Mouse (Mus musculus) midbrain, embryonic 12.5 days (tissue): Measurements from ENCODE around the gene Duxf3. TPM values are rescaled to one million over a fixed set of nuclear protein-coding genes. Genes with fewer than 3 reads are reported as not detected.
"Not testable (repeated sequence)": the region's sequence is repeated elsewhere in the genome, so short reads cannot be mapped to it uniquely, and the experiment has no call there.

ENCODE experiments used
- ATAC-seq: fragments of 200-750 bp; cut with Nextera tagmentation; 2 replicates; pipeline ENCODE4 v1.8.0; 2017; ENCODE audit warnings: low read depth, moderate TSS enrichment, moderate library complexity; ENCODE audit not compliant: low FRiP score
- H3K27ac ChIP-seq: fragments of 300-500 bp; sonication (generic); replicated peaks from 2 replicates; pipeline ENCODE4 v1.5.1; 2016; ENCODE audit warnings: mild to moderate bottlenecking
- H3K27me3 ChIP-seq: fragments of 300-500 bp; sonication (generic); 2 replicates; pipeline ENCODE4 v1.6.1; 2016; ENCODE audit warnings: mild to moderate bottlenecking
- H3K36me3 ChIP-seq: fragments of 300-500 bp; sonication (generic); 2 replicates; pipeline ENCODE4 v1.6.1; 2016
- H3K4me1 ChIP-seq: fragments of 300-500 bp; sonication (generic); 2 replicates; pipeline ENCODE4 v1.6.1; 2016
- H3K4me2 ChIP-seq: fragments of 300-500 bp; sonication (generic); replicated peaks from 2 replicates; pipeline ENCODE4 v1.6.1; 2016; ENCODE audit warnings: mild to moderate bottlenecking, moderate library complexity
- H3K4me3 ChIP-seq: fragments of 300-500 bp; sonication (generic); 2 replicates; pipeline ENCODE4 v1.5.1; 2016; ENCODE audit warnings: mild to moderate bottlenecking
- H3K9ac ChIP-seq: fragments of 300-500 bp; sonication (generic); replicated peaks from 2 replicates; pipeline ENCODE4 v1.6.1; 2016; ENCODE audit warnings: mild to moderate bottlenecking, moderate library complexity
- H3K9me3 ChIP-seq: fragments of 300-500 bp; sonication (generic); 2 replicates; pipeline ENCODE4 v1.6.1; 2016; ENCODE audit warnings: mild to moderate bottlenecking
- WGBS: fragments of 180-500 bp; shearing (Covaris S2); methylation state at CpG from one replicate; pipeline ENCODE4 v1.1.7; 2016; 5-methylcytosine and 5-hydroxymethylcytosine counted together
- polyA plus RNA-seq: library from polyadenylated mRNA; unstranded; fragments of >200 nt; fragmentation: Nextera tagmentation; extraction: Ambion mirVana; gene quantifications from 2 replicates; pipeline ENCODE4 v1.2.1, GENCODE M21; 2016

Gene Duxf3
- not detected in 2 replicates for polyA plus RNA-seq

DNA sequence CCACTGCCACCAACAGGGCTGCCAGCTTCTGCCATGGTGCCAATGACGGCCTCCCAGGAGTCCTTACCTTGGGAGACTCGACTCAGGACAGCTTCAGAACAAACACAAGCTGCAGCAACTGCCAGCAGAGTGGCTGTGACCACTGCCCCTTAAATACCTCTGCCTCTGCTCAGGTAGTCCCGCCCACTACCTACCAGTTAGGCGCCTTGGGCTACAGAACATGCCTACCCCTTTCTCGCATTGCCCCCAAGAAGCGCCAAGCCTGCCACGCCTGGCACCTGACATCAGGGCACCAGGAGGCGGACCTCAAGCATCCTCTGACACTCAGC is at the start of gene Duxf3:
Duxf3 (minus strand) TSS at position 35 of the 329 bp plus-strand sequence.
- peaks cover 20% of the 10 kb centered on the region for H3K9me3 ChIP-seq
- not testable (repeated sequence) for H3K4me1 ChIP-seq, H3K27ac ChIP-seq, H3K4me3 ChIP-seq, H3K27me3 ChIP-seq, H3K9ac ChIP-seq, H3K4me2 ChIP-seq, H3K36me3 ChIP-seq
- WGBS, result 80% methylated on average over 6 of the region's 8 CpGs
- ATAC-seq, result peak; percentile 50

DNA sequence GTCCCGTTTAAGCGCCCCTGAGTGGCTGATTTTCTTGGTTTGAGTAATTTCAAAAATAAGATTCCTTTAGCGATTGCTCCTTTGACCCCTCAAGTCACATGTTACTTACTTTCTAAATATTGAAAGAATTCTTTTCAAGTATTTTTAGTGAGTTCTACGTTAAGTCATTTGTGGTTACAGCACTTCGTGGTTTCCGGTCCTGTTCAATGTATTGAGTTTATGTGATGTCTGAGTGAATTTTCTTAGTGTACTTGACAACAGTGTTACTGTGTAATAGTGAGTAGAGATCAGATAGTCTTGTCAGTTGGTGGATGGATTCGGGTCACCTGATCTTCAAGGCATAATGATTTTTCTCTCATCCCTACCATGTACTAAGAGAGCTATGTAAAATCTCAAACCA is 49.8 kb upstream of the Duxf3 start:
- 92% methylated on average over 7 of the region's 7 CpGs for WGBS
- H3K9ac ChIP-seq, result no peak overlapping the region
- no peak for ATAC-seq
- no peaks in the 10 kb centered on the region for H3K9me3 ChIP-seq
- no peaks in the 10 kb centered on the region for H3K27me3 ChIP-seq
- H3K4me2 ChIP-seq, result no peak overlapping the region
- H3K4me3 ChIP-seq, result no peak overlapping the region
- no peak overlapping the region for H3K27ac ChIP-seq
- H3K36me3 ChIP-seq, result peaks cover 54% of the 10 kb centered on the region
- no peaks in the 10 kb centered on the region for H3K4me1 ChIP-seq

DNA sequence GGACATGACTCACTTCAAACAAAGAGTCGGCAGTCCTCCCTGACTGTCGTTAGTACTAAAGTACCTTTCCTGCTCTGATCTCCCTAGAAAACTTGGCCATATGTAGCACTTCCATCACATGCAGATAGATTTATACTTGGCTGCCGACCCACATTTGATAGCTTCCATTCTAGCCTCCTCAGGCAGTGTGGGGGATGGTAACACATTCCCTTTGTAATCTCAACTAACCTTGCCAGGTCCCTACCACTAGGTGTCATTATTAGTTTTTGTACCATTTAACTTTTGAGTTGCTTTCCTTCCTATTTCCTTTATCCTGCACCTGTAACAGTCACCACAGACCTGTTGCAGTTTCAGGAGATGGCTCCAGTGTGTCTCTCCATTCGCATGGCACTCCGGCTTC is 26.0 kb upstream of the Duxf3 start:
- Histone ChIP-seq H3K9ac (no peak overlapping the region), H3K27ac (no peak overlapping the region), H3K4me2 (no peak overlapping the region), H3K4me3 (no peak overlapping the region), H3K36me3 (peaks cover 19% of the 10 kb centered on the region), H3K4me1 (peaks cover 14% of the 10 kb centered on the region), H3K9me3 (no peaks in the 10 kb centered on the region), H3K27me3 (no peaks in the 10 kb centered on the region)
- WGBS, result 82% methylated on average over 5 of the region's 5 CpGs
- no peak for ATAC-seq

DNA sequence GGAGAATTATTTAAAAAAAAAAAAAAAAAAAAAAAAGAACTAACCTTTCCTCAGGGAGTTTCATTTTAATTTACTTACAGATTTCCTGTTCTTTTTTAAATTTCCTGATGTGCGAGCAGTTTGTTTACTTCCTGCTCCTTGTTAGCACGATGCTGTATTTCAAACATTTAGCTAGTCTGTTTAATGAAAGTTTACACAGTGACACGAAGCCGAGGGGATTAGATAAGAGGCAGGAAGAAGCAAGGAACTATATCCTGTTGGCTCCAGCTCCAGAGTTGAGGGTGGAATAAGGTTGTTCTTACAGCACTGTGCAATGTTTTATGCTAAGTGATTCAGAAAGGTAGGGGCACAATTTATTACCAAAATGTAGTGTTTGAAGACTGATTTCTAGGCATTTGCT is 23.5 kb upstream of the Duxf3 start:
- H3K27me3 ChIP-seq, result no peaks in the 10 kb centered on the region

DNA sequence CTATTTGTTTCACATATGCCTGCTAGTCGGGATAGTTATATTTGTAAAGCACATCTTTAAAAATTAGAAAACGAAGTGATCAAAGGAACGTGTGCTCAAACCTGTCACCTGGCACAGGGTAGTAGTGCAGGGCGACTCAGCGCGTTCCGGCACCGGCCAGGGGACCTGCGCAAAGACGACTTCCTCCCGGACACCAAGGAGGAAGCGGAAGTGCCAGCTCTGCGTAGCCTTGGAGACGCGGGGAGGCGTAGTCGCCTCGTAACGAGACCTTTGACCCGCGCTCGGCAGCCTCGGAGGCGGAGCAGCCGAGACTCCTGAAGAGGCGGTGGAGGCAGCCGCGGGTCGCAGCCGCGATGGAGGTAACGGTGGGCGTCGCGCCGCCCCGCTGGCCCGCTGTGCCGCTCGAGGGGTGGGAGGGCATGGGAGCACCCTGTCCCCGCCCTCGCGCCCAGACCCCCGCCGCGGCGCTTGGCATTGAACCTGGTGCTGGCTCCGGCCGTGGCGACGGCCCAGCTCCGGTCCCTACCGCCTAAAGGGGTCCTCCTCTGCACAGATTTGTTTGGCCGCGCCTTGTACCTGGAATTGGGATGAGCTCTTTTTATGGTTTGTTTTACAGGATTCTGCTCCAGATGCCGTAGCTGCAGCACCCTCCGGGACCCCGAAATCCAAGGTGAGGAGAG is 22.9 kb upstream of the Duxf3 start, which contains the start of gene Gcc2:
Gcc2 (plus strand) TSS at position 285 of the 680 bp plus-strand sequence.
- no peaks in the 10 kb centered on the region for H3K9me3 ChIP-seq
- H3K4me3 ChIP-seq, result peak within 1 kb of the TSS; percentile 82
- peaks cover 14% of the 10 kb centered on the region for H3K4me1 ChIP-seq
- WGBS, result under 1% methylated on average over 49 of the region's 58 CpGs
- peak within 1 kb of the TSS; percentile 57 for H3K4me2 ChIP-seq
- peaks cover 9% of the 10 kb centered on the region for H3K36me3 ChIP-seq
- H3K9ac ChIP-seq, result peak within 1 kb of the TSS; percentile 78
- no peaks in the 10 kb centered on the region for H3K27me3 ChIP-seq
- peak within 1 kb of the TSS; percentile 67 for H3K27ac ChIP-seq
- ATAC-seq, result peak; percentile 99

More for the DNA sequence above, 23.5 kb upstream of the Duxf3 start:
- no peak for ATAC-seq
- Histone ChIP-seq H3K27ac (no peak overlapping the region), H3K4me1 (peaks cover 14% of the 10 kb centered on the region), H3K36me3 (peaks cover 9% of the 10 kb centered on the region), H3K4me2 (peak overlapping the region; percentile 57), H3K9ac (peak overlapping the region; percentile 78), H3K4me3 (peak overlapping the region; percentile 82), H3K9me3 (no peaks in the 10 kb centered on the region)
- WGBS, result 10% methylated on average over 4 of the region's 4 CpGs

DNA sequence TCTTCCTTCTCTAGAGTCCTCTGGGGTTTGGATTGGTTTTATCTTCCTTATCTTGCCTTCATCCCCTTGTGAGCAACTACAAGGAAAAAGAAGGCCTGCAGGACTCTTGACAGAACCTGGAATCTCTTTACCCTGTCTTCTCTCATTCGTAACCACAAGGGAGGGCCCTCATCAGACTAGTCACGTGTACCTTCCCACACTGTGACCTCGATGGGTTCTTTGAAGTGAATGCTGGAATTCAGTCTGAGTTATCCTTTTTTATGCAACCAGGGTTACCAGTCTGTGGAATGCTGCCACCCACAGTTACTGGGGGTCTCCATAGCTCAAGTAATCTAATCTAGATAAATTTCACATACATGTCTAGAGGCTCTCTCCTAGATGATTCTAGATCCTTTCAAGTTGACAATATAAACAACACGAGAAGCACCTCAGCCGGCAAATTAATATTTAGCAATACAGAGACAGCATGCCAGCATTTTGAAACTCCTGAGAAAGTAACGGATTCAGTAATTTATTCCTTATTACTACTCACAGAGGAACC is 22.2 kb upstream of the Duxf3 start:
- H3K27me3 ChIP-seq, result no peaks in the 10 kb centered on the region
- H3K4me2 ChIP-seq, result peak overlapping the region; percentile 57
- WGBS, result 34% methylated on average over 6 of the region's 6 CpGs
- H3K4me3 ChIP-seq, result peak overlapping the region; percentile 82
- H3K9me3 ChIP-seq, result no peaks in the 10 kb centered on the region
- H3K36me3 ChIP-seq, result peaks cover 3% of the 10 kb centered on the region; the same call in 1 of the 2 replicates
- H3K4me1 ChIP-seq, result peaks cover 14% of the 10 kb centered on the region
- no peak overlapping the region for H3K27ac ChIP-seq
- peak overlapping the region; percentile 78; the same call in 1 of the 2 replicates for H3K9ac ChIP-seq
- ATAC-seq, result peak; percentile 13

DNA sequence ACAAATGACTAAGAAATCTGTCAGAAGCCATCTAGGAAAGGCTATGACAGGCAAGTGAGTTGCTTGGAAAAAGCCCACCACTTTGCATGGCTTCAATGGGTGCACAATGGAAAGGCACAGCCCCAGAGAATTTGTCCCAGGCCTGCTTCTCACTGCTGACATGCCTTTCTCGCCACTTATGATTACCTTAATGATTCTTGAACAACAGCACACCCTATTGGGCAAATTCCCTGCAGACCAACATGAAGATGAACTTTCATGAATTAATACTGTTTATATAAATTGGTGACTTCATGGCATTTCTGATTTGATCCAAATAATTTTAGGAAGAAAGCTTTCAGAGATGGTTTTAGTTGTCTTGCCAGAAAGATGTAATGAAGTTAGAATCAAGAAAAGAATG is 17.1 kb upstream of the Duxf3 start:
- ATAC-seq, result no peak
- 29% methylated on average over 1 of the region's 1 CpGs for WGBS
- H3K9me3 ChIP-seq, result no peaks in the 10 kb centered on the region
- H3K27ac ChIP-seq, result no peak overlapping the region
- no peak overlapping the region for H3K9ac ChIP-seq
- no peaks in the 10 kb centered on the region for H3K27me3 ChIP-seq
- no peaks in the 10 kb centered on the region for H3K36me3 ChIP-seq
- no peak overlapping the region for H3K4me3 ChIP-seq
- no peak overlapping the region for H3K4me2 ChIP-seq
- H3K4me1 ChIP-seq, result peaks cover 1% of the 10 kb centered on the region

DNA sequence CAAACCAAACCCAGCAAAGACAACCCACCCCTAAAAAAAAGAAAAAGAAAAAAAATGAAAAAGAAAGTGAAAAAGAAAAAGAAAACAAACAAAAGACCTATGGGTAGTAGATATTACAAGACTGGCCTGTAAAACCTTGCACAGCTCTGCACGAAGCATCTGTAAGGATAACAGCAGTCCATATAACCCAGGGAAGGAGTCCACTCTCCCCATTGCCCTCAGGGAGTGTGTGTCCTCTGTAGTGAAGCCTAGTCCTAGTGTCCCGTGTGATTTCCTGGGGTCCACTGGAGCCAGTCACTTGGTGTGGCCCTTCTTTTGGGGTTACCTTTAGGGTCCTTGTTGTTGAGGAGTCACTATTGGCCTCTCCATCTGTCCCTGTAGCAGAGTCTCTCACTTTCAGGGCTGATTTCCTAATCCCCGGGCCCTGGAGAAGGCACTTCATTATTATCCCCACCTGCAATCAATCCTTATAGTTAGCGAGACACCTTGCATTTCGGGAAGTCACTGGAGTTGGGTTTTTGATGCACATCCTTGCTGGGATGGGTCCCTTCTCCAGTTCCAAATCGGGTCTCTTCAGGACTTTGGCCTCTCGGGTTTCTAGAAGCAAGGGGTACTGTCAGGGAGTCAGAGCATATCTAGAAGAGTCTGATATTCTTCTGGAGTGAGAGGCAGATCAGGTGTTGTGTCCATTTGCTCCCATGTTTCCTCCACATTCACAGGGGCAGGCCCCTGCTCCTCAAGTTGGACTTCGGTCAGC is 6.7 kb upstream of the Duxf3 start:
- peak; percentile 86 for ATAC-seq
- not testable (repeated sequence) for H3K36me3 ChIP-seq, H3K27ac ChIP-seq, H3K27me3 ChIP-seq, H3K4me1 ChIP-seq, H3K4me3 ChIP-seq, H3K4me2 ChIP-seq, H3K9ac ChIP-seq
- peaks cover 12% of the 10 kb centered on the region; the same call in 1 of the 2 replicates for H3K9me3 ChIP-seq
- 84% methylated on average over 8 of the region's 8 CpGs for WGBS

DNA sequence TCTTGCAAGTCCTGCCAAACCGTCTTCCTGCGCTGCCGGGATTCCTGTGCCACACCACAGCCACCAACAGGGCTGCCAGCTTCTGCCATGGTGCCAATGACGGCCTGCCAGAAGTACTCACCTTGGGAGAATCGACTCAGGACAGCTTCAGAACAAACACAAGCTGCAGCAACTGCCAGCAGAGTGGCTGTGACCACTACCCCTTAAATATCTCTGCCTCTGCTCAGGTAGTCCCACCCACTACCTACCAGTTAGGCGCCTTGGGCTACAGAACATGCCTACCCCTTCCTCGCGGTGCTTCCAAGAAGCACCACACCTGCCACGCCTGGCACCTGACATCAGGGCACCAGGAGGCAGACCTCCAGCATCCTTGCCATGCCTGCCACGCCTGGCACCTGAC is 4.1 kb upstream of the Duxf3 start, which contains the start of gene Gm4981:
Gm4981 (minus strand) TSS at position 89 of the 400 bp plus-strand sequence.
- WGBS, result 89% methylated on average over 10 of the region's 10 CpGs
- no peak within 1 kb of the TSS for H3K27ac ChIP-seq
- H3K36me3 ChIP-seq, result no peaks in the 10 kb centered on the region
- ATAC-seq, result no peak
- no peak within 1 kb of the TSS for H3K4me3 ChIP-seq
- H3K9ac ChIP-seq, result no peak within 1 kb of the TSS
- H3K27me3 ChIP-seq, result no peaks in the 10 kb centered on the region
- H3K9me3 ChIP-seq, result peaks cover 23% of the 10 kb centered on the region
- H3K4me1 ChIP-seq, result no peaks in the 10 kb centered on the region
- H3K4me2 ChIP-seq, result no peak within 1 kb of the TSS

DNA sequence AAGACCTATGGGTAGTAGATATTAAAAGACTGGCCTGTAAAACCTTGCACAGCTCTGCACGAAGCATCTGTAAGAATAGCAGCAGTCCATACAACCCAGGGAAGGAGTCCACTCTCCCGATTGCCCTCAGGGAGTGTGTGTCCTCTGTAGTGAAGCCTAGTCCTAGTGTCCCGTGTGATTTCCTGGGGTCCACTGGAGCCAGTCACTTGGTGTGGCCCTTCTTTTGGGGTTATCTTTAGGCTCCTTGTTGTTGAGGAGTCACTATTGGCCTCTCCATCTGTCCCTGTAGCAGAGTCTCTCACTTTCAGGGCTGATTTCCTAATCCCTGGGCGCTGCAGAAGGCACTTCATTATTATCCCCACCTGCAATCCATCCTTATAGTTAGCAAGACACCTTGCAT is 2.5 kb upstream of the Duxf3 start:
- not testable (repeated sequence) for ATAC-seq, H3K36me3 ChIP-seq, H3K9ac ChIP-seq, H3K27me3 ChIP-seq, H3K27ac ChIP-seq, H3K4me2 ChIP-seq, H3K4me1 ChIP-seq, H3K4me3 ChIP-seq
- H3K9me3 ChIP-seq, result peaks cover 27% of the 10 kb centered on the region
- WGBS, result 80% methylated on average over 4 of the region's 4 CpGs

DNA sequence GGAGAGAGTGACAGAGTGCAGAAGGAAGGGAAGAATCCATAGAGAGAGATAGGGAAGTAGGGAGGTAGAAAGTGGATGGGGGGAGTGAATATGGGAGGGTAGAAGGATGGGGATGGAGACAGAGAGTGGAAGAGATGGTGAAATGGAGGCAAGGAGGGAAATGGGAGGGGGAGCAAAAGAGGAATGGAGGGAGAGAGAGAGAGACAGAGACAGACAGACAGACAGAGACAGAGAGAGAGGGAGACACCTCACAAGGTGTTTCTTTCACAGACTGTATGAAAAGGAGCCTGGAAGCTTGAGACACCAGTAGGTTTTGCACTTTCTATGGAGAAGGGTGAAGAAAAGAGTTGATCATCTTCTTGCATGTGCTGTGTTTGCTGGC is 1.3 kb upstream of the Duxf3 start:
- not testable (repeated sequence) for ATAC-seq, H3K27ac ChIP-seq, H3K4me3 ChIP-seq, H3K36me3 ChIP-seq, H3K4me1 ChIP-seq, H3K4me2 ChIP-seq, H3K9ac ChIP-seq, H3K27me3 ChIP-seq
- peaks cover 24% of the 10 kb centered on the region for H3K9me3 ChIP-seq

DNA sequence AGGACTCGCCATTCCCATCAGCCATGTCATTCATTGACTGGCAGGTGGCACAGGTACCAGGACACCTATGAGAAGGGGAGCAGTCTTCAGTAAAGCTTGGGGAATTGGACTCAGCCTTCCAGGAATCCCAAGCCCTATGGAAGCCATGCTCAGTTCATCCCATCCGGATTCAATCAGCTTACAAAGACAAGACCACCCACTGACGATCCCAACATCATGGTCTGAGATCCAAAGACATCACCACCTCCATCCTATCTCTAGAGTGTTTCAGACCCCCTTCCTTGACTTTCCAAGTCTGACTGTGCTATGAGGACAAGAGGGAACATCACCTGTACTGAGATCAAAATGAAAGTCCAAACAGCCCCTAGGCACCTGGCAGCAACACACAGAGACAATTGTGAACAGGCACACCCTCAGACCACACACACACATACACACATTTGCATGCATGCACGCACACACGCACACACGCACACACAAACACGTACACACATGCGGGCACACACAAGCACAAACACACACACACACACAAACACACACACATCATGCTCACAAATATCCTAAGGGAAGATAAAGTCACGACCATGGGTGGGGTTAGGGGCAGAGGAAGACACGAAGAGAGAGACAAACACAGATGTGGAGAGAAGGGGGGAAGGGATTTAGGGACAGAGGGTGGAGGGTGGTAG is 722 bp upstream of the Duxf3 start:
- WGBS, result 79% methylated on average over 10 of the region's 10 CpGs
- H3K36me3 ChIP-seq, H3K4me2 ChIP-seq, H3K4me1 ChIP-seq, H3K9ac ChIP-seq, H3K27ac ChIP-seq, H3K27me3 ChIP-seq, H3K4me3 ChIP-seq: not testable (repeated sequence)
- ATAC-seq, result peak; percentile 44
- peaks cover 21% of the 10 kb centered on the region for H3K9me3 ChIP-seq
